Mouse (Mus musculus) thymus, postnatal 14 days (tissue): ENCODE data around the gene Pdxk.
A peak's percentile ranks its signal among the peaks of the same experiment; 100 is the strongest.
"Not testable (repeated sequence)": the region's sequence is repeated elsewhere in the genome, so short reads cannot be mapped to it uniquely, and the experiment has no call there.

Experiments
- DNase-seq: peaks from one replicate; pipeline ENCODE4 v3.0.0; 2021

The Pdxk gene

DNA sequence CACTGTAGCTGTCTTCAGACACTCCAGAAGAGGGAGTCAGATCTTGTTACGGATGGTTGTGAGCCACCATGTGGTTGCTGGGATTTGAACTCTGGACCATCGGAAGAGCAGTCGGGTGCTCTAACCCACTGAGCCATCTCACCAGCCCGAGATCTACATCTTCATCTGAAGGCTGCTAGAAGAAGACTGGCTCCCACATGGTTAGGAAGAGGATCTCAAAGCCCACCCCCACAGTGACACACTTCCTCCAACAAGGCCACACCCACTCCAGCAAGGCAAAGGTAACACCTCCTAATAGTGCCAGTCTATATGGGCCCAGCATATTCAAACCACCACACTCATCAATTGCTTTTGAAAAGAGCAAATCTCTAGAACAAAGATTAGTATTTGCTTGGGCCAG, 49.8 kb downstream of the Pdxk start:
- not testable (repeated sequence) for DNase-seq

- DNase-seq = no peak
Observed at GRCm38 (mm10) chr10:78413152-78413520, 51.6 kb downstream of the Pdxk start.

DNA sequence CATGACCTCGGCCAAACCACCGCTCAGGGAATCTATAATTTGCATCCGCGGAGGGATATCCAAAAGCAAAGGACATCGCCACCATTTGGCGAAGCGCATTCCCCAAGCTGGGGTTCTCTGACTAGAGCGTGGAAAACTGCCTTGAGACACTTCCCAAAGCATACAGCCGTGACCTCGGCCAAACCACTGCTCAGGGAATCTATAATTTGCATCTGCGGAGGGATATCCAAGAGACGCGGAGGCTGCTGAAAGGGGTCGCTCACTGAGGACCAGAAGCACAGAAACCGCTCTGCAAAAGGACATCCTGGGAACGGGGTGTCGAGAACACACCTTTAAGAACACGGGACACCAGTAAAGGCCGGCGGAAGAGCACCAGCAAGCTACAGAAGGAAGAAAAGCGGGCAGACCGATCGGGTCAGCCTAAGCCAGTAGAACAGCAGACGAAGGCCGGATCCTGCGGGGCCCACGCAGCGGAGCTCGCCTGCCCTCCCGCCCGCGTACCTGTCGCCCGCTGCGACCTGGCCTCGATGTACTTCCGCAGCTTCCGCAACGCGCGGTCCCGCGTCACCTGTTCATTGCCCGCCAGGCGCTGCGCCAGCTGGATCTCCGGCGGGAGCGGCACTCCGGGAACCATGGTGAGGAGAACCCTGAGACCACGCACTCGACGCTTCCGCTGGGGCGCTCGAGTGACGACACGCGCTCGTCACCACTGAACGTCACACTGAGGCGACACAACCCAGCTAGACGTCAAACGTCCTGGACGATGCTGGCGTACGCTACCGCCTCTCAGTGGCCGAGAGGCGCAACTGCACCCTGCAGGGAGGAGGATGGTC, 52.2 kb downstream of the Pdxk start, which contains the start of gene Rrp1:
Rrp1 (minus strand) TSS at position 725 of the 833 bp plus-strand sequence.
- DNase-seq = peak; percentile 96

DNA sequence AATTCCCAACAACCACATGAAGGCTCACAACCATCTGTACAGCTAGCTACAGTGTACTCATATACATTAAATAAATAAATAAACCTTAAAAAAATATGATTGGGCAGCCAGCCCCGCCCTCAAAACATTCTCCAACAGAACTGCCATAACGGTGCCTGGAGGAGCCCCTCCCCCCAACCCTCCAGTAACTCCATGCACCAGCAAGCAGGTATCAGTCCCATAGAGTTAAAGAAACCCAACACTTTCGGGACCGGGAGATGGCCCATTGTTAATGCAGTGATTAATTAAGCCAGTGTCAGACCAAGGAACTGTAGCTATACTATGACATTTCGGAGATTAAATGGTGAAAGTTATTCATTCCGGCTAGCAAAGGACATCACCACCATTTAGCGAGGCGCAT, 52.9 kb downstream of the Pdxk start:
- no peak for DNase-seq

DNA sequence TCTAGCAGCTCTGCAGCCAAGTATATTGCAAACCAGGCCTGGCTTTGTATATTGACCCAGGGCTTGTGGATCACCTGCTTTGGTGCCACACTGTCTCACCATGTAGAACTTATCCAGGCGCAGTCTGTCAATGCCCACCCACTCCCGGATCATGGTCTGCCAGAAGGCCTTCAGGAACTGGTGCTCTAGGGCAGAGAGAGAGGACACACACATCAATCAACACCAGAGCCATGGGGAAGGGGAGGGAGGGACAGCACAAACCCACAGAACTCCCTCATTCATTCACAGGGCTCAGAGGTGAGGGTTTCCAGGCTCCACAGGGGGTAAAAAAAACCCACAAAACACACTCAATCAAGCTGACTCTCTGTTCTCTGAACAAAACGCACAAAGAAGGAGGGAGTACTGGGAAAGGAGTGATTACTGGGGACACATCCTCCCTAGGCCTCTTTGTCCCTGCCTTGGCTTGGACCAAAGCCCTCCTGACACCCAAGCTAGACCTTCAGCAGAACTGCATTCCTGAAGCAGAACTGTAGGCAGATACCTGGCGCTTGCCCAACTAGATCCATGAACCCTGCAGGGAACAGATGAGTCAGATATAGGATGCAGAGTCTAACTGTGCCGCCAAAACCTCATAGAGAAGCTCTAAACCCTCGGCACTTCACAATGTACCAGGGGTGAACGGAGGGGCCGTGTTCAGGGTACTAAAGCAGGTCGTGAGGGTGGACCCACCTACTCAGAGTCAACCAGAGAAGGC, 55.6 kb downstream of the Pdxk start:
- no peak for DNase-seq

- DNase-seq = no peak
Observed at GRCm38 (mm10) chr10:78407132-78407531, 57.6 kb downstream of the Pdxk start.

DNA sequence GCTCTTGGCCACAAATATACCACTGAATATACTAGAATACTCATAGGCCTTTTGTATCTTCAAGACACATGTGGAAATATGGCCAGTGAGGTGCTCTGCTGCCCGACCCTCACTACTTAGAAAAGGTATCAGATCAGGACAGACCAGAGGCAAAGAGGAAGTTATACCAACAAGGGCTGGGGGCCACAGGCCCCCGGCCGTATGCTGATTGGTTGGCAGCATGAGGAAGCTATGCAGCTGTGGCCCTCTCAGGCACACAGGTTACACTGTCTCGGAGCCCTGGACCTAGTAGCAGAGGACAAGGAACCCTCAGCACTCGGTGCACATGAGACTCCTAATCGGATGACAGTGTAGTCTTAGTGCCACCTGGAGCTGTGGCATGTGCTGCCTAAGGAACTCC, 58.6 kb downstream of the Pdxk start:
- DNase-seq = no peak

- no peak for DNase-seq
Observed at GRCm38 (mm10) chr10:78402301-78402922, 62.4 kb downstream of the Pdxk start.

DNA sequence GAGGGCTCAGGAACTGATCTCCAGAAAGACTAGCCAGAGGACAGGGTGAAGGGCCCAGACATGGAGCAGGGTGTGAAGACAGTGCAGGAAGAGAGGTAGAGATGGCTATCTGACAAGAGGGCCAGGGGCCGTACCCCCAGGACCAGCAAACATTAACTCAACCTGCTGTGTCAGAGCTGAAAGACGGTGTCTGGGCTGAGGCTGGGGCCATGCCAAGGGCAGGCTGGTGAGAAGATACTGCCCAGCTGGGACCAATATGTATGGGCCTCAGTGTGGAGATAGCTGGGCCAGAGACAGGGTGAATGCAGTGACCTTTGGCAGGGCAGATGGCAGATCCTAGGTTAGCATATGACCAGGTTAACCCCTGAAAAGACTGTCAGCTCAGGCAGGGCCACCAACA, 63.6 kb downstream of the Pdxk start:
- DNase-seq = no peak

- peak; percentile 51 for DNase-seq
Observed at GRCm38 (mm10) chr10:78399090-78399657, 65.6 kb downstream of the Pdxk start.

DNA sequence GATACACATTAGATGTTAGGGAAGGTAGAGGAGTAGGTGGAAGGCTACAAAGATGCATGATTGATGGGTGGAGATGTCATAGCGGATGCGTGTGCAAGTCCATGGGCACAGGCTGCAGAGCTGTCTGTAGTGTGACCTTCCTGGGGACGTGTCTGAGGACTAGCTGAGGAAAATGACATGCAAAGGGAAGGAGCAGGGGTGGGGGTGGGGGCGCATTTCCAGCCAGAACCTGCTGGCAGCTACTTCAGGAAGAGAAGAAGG, 68.2 kb downstream of the Pdxk start:
- DNase-seq = no peak

GRCm38 (mm10) chr10:78395819-78396624, 68.8 kb downstream of the Pdxk start:
- DNase-seq = peak; percentile 93

GRCm38 (mm10) chr10:78395377-78395776, 69.4 kb downstream of the Pdxk start:
- DNase-seq = no peak

DNA sequence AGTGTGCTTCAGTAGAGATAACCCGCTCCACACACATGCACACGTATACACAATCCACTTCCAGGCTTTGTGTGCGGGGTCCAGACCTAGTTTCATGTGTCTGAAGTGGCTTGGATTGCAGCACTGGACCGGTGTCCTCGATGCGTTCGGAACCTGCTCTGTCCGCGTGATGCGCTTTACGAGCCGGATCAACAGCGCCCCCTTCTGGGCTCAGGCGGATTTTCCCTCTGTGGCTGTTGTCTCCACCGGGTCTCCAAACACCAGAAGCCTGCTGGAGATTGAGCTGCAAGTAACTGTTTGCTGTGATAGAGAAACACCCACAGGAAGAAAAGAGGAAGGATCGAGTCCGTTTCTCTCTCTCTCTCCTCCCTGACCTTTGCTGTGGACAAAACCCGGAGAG, 72.7 kb downstream of the Pdxk start:
- peak; percentile 80 for DNase-seq

GRCm38 (mm10) chr10:78390982-78391470, 73.7 kb downstream of the Pdxk start:
- DNase-seq = no peak

GRCm38 (mm10) chr10:78388216-78388980, 76.4 kb downstream of the Pdxk start:
- peak; percentile 25 for DNase-seq
